Mouse (Mus musculus) liver, postnatal 0 days (tissue): ENCODE measurements at regions not wholly inside any gene's neighbourhood (a gene's known extent, or its start where the extent isn't known, plus 50 kb on each side); places are given as distances from the start of the nearest gene placed in this dataset.

ENCODE experiments used
- CTCF ChIP-seq: sonication (generic); IDR thresholded peaks from 2 replicates; pipeline ENCODE4 v1.5.1; 2016; ENCODE audit warnings: antibody characterized with exemption, low read depth
- EP300 ChIP-seq: IDR thresholded peaks from 2 replicates; pipeline ENCODE4 v1.6.1; 2016; ENCODE audit warnings: antibody characterized with exemption, low read depth, mild to moderate bottlenecking

GRCm38 (mm10) chr16:46965741-46966140, 467.4 kb upstream of the Nectin3 start:
- no peak for TF ChIP-seq CTCF
- no peak for TF ChIP-seq EP300
